Mouse (Mus musculus): ENCODE measurements around the gene 1110032F04Rik.

DNA sequence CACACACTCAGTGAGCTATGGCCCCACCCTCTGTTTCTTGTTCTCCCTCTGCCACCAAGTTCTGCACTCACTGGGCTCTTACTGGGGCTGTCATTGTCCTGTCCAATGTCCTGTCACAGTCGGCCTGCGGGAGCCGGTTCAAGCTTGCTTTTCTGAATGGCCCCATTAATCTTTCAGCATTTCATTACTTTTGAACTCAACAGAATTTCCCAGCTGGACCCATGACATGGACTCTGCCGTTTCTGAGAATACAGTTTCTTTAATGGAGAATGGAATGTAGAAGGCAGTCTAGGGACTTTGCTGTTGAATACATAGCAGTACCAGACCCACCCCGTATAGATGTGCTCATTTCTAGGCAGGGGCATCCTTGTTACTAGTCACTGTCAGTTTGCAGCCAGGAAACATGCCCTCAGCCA, 47.5 kb upstream of the 1110032F04Rik start:
- TF ChIP-seq CTCF (IDR thresholded peaks at IDR 0.05; ENCODE audit: low read depth, low read length) = no peak
- TF ChIP-seq POLR2A (IDR thresholded peaks at IDR 0.05; ENCODE audit: extremely low read depth, insufficient read depth, low read length) = no peak
